Mouse (Mus musculus) intestine, embryonic 14.5 days (tissue): ENCODE data around the gene Ifrd2. TPM values are rescaled to one million over a fixed set of nuclear protein-coding genes. Genes with fewer than 3 reads are reported as not detected.
"Not testable (repeated sequence)": the region's sequence is repeated elsewhere in the genome, so short reads cannot be mapped to it uniquely, and the experiment has no call there.

ENCODE experiments used
- ATAC-seq: fragments of 200-750 bp; cut with Nextera tagmentation; replicated peaks from 2 replicates; pipeline ENCODE4 v1.8.0; 2017; ENCODE audit warnings: low read depth, moderate number of reproducible peaks, moderate TSS enrichment, moderate library complexity; ENCODE audit not compliant: low FRiP score, low TSS enrichment
- DNase-seq: peaks from one replicate; pipeline ENCODE4 v3.0.0-alpha.2; 2018; ENCODE audit warnings: low spot score
- H3K27ac ChIP-seq: fragments of 300-500 bp; sonication (generic); 2 replicates; pipeline ENCODE4 v1.5.1; 2014; ENCODE audit warnings: low read depth, mild to moderate bottlenecking, control low read depth
- H3K27me3 ChIP-seq: fragments of 300-500 bp; sonication (generic); replicated peaks from 2 replicates; pipeline ENCODE4 v1.6.1; 2014; ENCODE audit warnings: low read length, control low read depth; ENCODE audit not compliant: control insufficient read depth, insufficient read depth
- H3K36me3 ChIP-seq: fragments of 300-500 bp; sonication (generic); 2 replicates; pipeline ENCODE4 v1.6.1; 2014; ENCODE audit warnings: low read length, control low read depth; ENCODE audit not compliant: control insufficient read depth, insufficient read depth
- H3K4me1 ChIP-seq: fragments of 300-500 bp; sonication (generic); replicated peaks from 2 replicates; pipeline ENCODE4 v1.6.1; 2014; ENCODE audit warnings: low read length, control low read depth, mixed read lengths; ENCODE audit not compliant: control insufficient read depth, insufficient read depth
- H3K4me2 ChIP-seq: fragments of 300-500 bp; sonication (generic); 2 replicates; pipeline ENCODE4 v1.6.1; 2014; ENCODE audit warnings: low read length
- H3K4me3 ChIP-seq: fragments of 300-500 bp; sonication (generic); 2 replicates; pipeline ENCODE4 v1.5.1; 2014; ENCODE audit warnings: low read depth, low read length, control low read depth, mixed read lengths
- H3K9ac ChIP-seq: fragments of 300-500 bp; sonication (generic); 2 replicates; pipeline ENCODE4 v1.6.1; 2014; ENCODE audit warnings: mild to moderate bottlenecking, low read length
- H3K9me3 ChIP-seq: fragments of 300-500 bp; sonication (generic); 2 replicates; pipeline ENCODE4 v1.6.1; 2016; ENCODE audit warnings: low read length, control low read depth; ENCODE audit not compliant: control insufficient read depth
- WGBS: fragments of 180-500 bp; shearing (Covaris S2); extraction: QIAGEN DNeasy Blood & Tissue Kit; methylation state at CpG from one replicate; pipeline ENCODE4 v1.1.7; 2014; 5-methylcytosine and 5-hydroxymethylcytosine counted together
- polyA plus RNA-seq: library from polyadenylated mRNA; unstranded; fragments of >200 nt; fragmentation: Nextera tagmentation; extraction: Ambion mirVana; gene quantifications from 2 replicates; pipeline ENCODE4 v1.2.1, GENCODE M21; 2014

Ifrd2 gene
- polyA plus RNA-seq, 1 experiment from 2014 or later: 77.4 TPM

DNA sequence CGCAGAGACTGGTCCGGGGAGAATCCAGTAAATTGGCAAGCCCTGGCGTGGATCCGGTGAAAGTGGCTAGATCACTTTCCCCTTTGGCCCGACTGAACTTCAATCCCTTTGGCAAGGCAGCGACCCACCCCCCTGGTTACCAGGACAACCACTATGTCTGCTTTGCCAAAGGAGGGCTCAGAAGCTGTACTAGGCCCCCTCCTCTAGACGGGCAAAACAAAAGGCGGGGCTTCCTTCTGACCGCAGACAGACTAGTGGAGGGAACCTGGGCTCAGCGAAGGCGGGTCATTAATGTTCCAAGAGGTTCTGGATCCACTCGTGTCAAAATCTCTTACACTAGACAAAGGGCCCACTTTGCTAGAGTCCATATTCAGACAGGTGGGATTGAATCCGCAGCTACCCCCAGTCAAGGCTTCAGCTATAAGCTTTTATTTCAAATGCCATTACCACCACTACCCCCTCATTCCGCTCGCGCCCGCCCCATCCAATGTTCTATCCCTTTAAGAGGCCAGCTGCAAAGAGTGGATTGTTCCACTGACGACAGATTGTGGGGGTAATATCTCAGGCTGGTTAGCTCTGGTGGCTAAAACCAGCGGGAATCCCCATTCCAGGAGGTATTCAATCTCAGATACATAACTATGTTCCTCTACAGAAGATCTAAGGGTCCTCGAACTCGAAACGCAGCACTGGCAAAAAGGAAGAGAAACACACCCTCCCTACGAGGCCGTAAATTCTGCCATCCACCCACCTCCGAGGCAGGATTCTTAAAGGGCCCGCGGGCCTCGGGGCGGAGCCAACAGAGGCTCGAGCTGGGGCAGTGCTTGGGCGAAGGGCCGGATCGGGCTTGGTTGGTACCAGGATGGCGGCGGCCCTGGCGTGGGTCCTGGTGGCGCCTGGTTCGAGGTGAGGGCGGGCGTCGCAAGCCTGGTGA, 18.8 kb upstream of the Ifrd2 start:
- WGBS: under 1% methylated on average over 41 of the region's 41 CpGs
- Histone ChIP-seq H3K36me3 (peaks cover 40% of the 10 kb centered on the region), H3K4me1 (peaks cover 35% of the 10 kb centered on the region)

GRCm38 (mm10) chr9:107569270-107569669, 18.2 kb upstream of the Ifrd2 start:
- WGBS: 0% methylated on average over 23 of the region's 23 CpGs
- H3K36me3 ChIP-seq: peaks cover 42% of the 10 kb centered on the region
- peak overlapping the region; percentile 95 for H3K4me2 ChIP-seq
- H3K9me3 ChIP-seq: no peaks in the 10 kb centered on the region
- peak overlapping the region; percentile 80 for H3K27ac ChIP-seq
- peak overlapping the region; percentile 71 for H3K9ac ChIP-seq
- no peaks in the 10 kb centered on the region for H3K27me3 ChIP-seq
- DNase-seq (no peak), ATAC-seq (peak; percentile 29)
- H3K4me1 ChIP-seq: peaks cover 29% of the 10 kb centered on the region
- peak overlapping the region; percentile 70 for H3K4me3 ChIP-seq

More for the DNA sequence above, 18.8 kb upstream of the Ifrd2 start:
- Histone ChIP-seq H3K9me3 (no peaks in the 10 kb centered on the region), H3K9ac (peak overlapping the region; percentile 71), H3K27me3 (no peaks in the 10 kb centered on the region), H3K4me2 (peak overlapping the region; percentile 95), H3K4me3 (peak overlapping the region; percentile 70), H3K27ac (peak overlapping the region; percentile 80)
- DNase-seq (peak; percentile 94), ATAC-seq (peak; percentile 81)

- Histone ChIP-seq H3K27ac (peak overlapping the region; percentile 80; the same call in 1 of the 2 replicates), H3K9ac (peak overlapping the region; percentile 71), H3K27me3 (no peaks in the 10 kb centered on the region), H3K36me3 (peaks cover 39% of the 10 kb centered on the region), H3K4me1 (peaks cover 29% of the 10 kb centered on the region), H3K4me3 (peak overlapping the region; percentile 70), H3K4me2 (peak overlapping the region; percentile 95), H3K9me3 (no peaks in the 10 kb centered on the region)
- DNase-seq (no peak), ATAC-seq (no peak)
- WGBS: 42% methylated on average over 13 of the region's 13 CpGs
Observed at GRCm38 (mm10) chr9:107570016-107570415, 17.4 kb upstream of the Ifrd2 start.

GRCm38 (mm10) chr9:107570845-107571244, 16.6 kb upstream of the Ifrd2 start:
- H3K36me3 ChIP-seq: peaks cover 39% of the 10 kb centered on the region
- no peaks in the 10 kb centered on the region for H3K9me3 ChIP-seq
- H3K9ac ChIP-seq: no peak overlapping the region; the same call in 1 of the 2 replicates
- no peak for ATAC-seq
- DNase-seq: no peak
- peak overlapping the region; percentile 70; the same call in 1 of the 2 replicates for H3K4me3 ChIP-seq
- H3K27ac ChIP-seq: no peak overlapping the region
- WGBS: 84% methylated on average over 21 of the region's 21 CpGs
- peaks cover 29% of the 10 kb centered on the region for H3K4me1 ChIP-seq
- peak overlapping the region; percentile 95 for H3K4me2 ChIP-seq
- no peaks in the 10 kb centered on the region for H3K27me3 ChIP-seq

- peaks cover 29% of the 10 kb centered on the region for H3K4me1 ChIP-seq
- H3K27ac ChIP-seq: no peak overlapping the region
- H3K36me3 ChIP-seq: peaks cover 39% of the 10 kb centered on the region
- H3K4me3 ChIP-seq: no peak overlapping the region
- 90% methylated on average over 22 of the region's 22 CpGs for WGBS
- no peak overlapping the region for H3K9ac ChIP-seq
- no peak for DNase-seq
- no peaks in the 10 kb centered on the region for H3K27me3 ChIP-seq
- no peak for ATAC-seq
- no peaks in the 10 kb centered on the region for H3K9me3 ChIP-seq
- no peak overlapping the region for H3K4me2 ChIP-seq
Observed at GRCm38 (mm10) chr9:107571534-107572326, 15.7 kb upstream of the Ifrd2 start.

DNA sequence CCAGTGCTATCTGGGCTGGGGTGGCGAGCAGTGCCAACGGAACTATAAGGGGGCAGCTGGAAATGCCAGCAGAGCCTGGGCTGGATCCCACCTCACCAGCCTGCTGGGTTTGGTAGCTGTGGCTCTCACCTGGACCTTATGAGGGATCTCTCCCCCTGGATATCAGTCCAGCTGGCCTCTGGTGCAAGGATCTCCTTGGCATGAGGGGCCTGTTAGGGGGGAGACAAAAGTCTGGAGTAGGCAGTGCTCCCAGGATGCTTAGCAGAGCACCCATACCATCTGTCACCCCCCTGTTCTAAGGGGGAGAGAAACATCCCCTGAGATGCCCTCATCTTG, 15.1 kb upstream of the Ifrd2 start:
- Histone ChIP-seq H3K27me3 (no peaks in the 10 kb centered on the region), H3K9me3 (no peaks in the 10 kb centered on the region), H3K27ac (no peak overlapping the region), H3K9ac (no peak overlapping the region), H3K4me2 (no peak overlapping the region), H3K4me3 (no peak overlapping the region), H3K36me3 (peaks cover 39% of the 10 kb centered on the region), H3K4me1 (peaks cover 32% of the 10 kb centered on the region)
- WGBS: 100% methylated on average over 2 of the region's 2 CpGs
- DNase-seq: no peak
- no peak for ATAC-seq

DNA sequence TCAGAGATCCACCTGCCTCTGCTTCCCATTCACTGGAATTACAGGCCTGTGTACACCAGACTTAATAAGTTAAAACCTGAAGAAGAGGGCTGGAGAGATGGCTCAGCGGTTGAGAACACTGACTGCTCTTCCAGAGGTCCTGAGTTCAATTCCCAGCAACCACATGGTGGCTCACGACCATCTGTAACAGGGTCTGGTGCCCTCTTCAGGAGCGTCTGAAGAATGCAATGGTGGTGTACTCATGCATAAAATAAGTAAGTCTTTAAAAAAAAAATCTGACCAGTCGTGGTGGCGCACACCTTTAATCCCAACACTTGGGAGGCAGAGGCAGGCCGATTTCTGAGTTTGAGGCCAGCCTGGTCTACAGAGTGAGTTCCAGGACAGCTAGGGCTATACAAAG, 13.7 kb upstream of the Ifrd2 start:
- H3K9me3 ChIP-seq, DNase-seq, H3K27me3 ChIP-seq, H3K4me2 ChIP-seq, H3K9ac ChIP-seq, ATAC-seq, H3K27ac ChIP-seq, H3K4me3 ChIP-seq: not testable (repeated sequence)
- Histone ChIP-seq H3K4me1 (peaks cover 25% of the 10 kb centered on the region), H3K36me3 (peaks cover 39% of the 10 kb centered on the region)
- WGBS: 82% methylated on average over 6 of the region's 6 CpGs

DNA sequence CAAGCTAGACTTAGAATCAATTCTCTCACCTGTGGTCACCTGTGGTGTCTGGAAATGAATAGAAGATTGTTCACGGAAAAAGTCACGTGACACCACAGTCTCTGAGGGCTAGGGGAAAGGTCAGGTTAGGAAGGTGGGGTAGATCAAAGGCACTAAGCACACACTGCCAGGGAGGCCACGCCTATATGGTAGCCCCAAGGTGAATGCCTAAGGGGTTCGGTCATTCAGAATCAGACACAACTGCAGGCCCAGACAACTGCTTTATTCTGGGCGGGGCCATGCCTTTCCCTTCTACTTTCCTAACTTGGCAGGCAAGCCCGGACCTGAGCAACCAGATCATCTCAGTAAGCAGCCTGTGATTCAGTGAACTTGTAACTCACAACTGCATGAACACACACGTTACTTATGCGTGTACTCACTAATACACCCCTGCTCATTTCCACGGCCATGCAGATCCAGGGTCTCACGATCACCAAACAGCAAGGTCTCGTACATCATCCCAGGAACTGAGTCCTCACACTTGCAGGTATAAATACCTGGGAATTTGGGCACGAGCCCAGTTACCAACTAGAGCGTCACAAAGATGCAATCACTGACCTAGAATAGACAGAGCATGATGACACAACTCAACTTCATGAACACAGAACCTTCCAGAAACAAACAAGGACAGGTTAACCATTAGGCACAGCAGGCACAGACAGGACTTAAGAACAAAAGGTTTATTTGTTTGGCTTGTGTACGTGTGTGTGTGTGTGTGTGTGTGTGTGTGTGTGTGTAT, 11.7 kb upstream of the Ifrd2 start:
- Histone ChIP-seq H3K27ac (peak overlapping the region; percentile 66), H3K4me2 (no peak overlapping the region), H3K9me3 (no peaks in the 10 kb centered on the region), H3K4me1 (peaks cover 16% of the 10 kb centered on the region), H3K9ac (no peak overlapping the region), H3K36me3 (peaks cover 36% of the 10 kb centered on the region), H3K4me3 (no peak overlapping the region), H3K27me3 (no peaks in the 10 kb centered on the region)
- no peak for DNase-seq
- 74% methylated on average over 14 of the region's 14 CpGs for WGBS
- ATAC-seq: peak; percentile 72
